Mouse (Mus musculus) c-Kit-positive CD71-negative TER-119-negative erythroid progenitor cells, embryonic 14.5 days (primary cell): ENCODE measurements at regions not wholly inside any gene's neighbourhood (a gene's known extent, or its start where the extent isn't known, plus 50 kb on each side); places are given as distances from the start of the nearest gene placed in this dataset.

ENCODE experiments used
- DNase-seq: peaks from one replicate; pipeline ENCODE4 v3.0.0-alpha.2; 2013; ENCODE audit warnings: low read depth

DNA sequence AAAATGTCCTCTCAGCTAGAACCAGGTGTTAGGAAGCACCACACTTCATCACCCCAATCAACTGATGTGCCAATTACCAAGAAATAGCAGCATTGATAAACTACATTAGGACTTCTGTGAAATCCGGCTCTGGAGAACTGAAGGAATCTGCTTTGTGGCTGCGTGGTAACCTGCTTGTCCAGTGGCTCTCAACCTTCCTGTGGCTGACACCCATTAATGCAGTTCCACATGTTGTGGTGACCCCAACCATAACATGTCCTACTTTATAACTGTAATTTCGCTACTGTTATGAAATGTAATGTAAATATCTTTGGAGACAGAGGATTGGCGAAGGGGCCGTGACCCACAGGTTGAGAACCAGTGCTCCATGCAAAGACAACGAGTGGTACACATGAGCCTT, 136.7 kb downstream of the Gm11011 start:
- no peak for DNase-seq

GRCm38 (mm10) chr2:169447495-169448280, 139.9 kb downstream of the Gm11011 start:
- DNase-seq, result no peak

DNA sequence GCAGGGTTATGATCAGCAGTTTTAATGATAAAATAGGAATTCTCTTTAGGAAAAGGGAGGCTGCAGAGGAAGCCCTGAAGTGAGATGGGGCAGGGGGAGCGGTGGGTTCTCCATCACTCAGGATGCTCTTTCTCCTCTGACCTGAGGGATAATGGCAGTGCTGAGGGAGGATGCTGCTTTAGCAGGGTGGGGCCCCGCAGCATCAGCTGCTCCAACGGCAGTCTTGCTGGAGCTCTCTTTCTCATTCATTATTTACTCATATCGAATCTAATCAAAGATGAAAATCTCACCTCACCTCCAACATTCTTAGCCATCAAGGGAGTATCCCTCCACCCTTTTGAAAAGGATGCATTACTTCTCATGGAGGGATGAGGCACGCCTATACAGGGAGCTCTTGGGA, 141.7 kb downstream of the Gm11011 start:
- no peak for DNase-seq

DNA sequence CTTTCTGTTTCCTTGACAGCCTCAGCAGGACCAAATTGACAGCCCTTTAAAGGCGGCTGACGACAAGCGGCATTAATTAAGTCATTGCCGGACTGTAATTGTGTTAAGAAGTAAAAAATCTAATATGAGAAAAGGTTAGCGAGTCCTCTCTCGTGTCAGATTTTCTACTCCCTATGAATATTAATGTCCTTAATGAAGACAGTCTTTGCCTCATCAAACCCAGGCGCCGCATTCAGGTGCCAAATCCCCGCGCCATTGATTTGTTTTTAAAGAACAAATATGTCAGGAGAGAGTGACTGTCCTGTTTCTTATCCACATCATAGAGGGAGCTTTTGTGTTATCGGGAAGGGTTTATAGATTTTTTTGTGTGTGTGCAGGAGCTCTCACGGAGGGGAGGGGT, 142.2 kb downstream of the Gm11011 start:
- DNase-seq, result no peak

DNA sequence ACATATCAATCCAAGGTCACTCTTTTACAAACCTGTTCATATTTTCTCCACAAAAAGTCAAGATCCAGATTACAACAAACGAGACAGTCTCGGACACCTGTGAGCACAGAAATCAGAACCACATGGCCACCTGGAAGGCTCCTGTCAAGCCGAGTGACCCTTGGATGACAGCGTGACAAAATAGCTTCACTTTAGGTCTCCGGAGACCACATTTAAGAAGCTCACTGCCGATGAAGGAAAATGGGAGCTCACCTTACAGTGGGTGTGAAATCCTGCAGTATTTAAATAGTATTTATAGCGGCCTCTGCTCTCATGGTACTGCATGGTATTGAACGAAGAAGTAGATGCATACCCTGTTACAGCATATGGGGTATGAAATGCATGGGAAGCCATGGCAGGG, 144.3 kb downstream of the Gm11011 start:
- no peak for DNase-seq

- DNase-seq, result no peak
Observed at GRCm38 (mm10) chr2:169431516-169431915, 156.0 kb downstream of the Gm11011 start.

DNA sequence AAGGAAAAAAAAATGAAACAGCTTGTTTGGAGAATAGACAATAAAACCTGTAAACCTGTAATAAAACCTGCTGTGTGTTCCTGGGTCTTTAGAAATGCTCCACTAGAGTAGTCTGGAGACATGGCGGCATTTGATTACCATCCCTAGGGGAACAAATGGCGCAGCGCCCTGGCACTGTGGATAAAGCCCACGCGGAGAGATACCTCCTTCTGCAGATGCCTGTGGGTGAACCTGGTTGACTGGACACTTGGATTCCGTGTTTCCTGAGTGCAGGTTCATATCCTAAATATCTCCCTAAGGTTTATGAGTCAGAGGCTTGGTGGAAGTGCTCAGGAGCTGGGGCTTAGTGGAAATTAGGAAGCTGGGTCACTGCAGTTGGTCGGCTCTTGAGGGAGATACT, 158.1 kb downstream of the Gm11011 start:
- DNase-seq, result no peak

DNA sequence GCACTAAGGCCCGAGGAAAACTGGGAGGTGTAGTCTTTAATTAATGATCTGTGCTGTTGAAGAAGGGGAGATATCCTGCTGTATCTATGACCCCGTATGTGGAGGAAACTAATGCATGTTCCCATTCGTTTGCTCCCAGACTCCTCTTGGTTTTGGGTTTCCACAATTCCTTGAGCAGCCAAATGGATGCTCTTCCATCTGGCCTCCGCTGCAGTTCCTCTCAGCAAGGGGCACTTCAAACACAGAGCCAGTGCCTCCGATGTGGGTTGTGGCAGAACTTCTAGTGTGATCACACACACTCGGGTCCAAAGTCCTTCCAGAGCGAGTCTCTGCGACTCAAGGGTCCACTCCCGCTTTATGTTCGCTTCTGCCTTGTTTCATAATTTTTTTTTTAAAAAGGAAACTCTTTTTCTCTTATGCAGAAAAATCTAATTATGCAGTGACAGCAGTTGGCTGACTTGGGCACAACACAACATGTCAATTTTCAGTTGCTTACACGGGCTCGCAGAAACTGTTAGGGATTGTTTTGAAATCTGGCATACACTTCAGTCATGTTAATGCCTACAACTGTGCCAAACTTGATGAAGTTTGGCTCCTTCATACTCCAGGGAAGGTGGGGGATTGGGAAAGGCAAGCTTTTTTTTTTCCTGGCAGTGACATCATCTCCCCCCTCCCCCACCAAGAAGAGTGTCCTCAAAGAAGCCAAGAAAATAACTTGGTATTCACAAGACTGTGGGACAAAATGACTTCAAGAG, 163.2 kb downstream of the Gm11011 start:
- no peak for DNase-seq

DNA sequence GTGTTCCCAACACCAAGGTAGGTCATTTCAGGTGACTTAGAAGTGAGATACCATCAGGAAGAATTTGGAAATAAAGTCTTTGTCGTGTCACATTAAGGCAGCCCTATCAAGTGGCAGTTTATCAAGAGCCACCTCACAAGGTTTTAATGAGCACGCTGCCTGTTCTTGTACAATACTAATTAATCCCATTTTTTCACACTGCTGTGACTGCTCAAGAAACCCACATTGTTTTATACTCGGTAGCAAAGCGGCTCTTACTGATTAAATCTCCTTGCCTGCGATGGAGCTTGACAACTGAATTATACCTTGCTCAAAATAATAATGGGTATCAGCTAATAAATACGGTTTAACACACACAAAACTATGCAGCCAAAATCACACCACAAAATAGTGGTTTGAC, 175.2 kb downstream of the Gm11011 start:
- DNase-seq, result no peak

- no peak for DNase-seq
Observed at GRCm38 (mm10) chr2:169410080-169410479, 177.5 kb downstream of the Gm11011 start.

DNA sequence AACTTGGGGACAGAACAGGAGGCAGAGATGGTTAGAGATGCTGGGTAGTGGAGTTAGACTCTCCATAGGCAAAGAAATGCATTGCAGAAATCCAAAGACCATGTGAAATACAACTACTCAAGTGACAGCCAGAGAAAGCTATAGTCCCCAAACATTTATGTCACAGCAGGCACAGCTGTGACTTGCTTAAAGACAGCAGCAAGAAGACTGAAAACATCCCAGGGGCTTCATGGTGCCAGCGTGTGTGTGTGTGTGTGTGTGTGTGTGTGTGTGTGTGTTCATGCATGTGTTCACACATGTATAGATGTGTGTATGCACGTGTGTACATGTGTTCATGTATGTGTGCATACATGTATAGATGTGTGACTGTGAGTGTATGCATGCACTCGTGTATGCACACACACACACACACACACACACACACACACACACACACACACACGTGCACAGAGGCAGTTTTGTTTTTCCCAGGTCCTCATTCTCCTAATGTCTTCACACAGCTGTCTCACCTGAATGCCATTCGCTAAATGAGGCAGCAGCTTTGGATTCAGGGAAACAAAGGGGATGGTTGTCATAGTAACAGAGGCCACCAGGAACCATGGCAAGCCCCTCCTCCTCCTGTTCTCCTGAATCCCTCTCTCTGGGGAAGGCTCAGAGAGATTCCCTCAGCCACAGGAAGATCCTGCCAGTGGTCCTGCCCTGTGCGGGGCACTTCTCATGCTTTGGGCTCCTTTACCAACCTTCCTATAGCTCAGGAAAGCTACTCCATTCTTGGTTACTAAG, 182.4 kb downstream of the Gm11011 start:
- DNase-seq, result no peak

GRCm38 (mm10) chr2:169397758-169398157, 189.8 kb downstream of the Gm11011 start:
- DNase-seq, result no peak

DNA sequence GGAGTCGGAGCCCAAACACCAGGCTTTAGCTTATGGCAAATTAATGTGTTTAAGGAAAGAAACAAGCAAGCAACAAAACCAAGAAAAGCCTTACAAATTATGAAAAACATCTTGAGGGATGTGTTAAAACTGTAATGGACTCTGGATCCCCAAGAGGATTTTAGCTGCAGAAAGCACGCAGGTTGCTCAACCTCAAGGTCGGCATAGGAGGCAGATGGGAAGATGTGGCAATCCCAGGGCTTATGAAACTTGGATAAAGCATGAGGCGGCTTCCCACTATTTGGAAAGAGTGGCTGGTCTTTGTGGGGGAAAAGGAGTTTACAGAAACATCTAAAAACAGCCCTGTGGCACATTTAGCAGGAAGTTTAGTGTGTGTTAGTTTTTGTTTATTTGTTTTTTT, 190.5 kb downstream of the Gm11011 start:
- no peak for DNase-seq

DNA sequence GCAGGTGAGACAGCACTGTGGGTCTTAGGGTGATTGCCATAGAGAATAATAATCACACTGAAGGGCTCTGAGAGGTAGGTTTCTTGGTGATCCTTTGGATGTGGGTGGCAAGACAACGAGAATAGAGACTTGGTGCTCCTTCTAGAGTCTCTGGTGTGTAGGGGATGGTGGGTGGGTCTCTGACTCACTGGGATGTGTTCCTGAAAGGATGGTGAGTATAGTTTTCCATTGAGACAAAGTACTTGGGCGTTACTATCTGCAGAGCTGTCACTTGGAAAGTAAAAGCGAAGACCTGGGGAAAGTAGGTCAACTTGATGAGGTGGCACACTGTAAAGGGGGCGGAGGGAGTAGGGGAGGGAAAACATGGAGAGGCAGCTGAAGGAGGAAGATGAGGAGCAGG, 191.3 kb downstream of the Gm11011 start:
- no peak for DNase-seq

- no peak for DNase-seq
Observed at GRCm38 (mm10) chr2:169389611-169390010, 197.9 kb downstream of the Gm11011 start.

GRCm38 (mm10) chr2:169388569-169388968, 199.0 kb downstream of the Gm11011 start:
- DNase-seq, result no peak

- no peak for DNase-seq
Observed at GRCm38 (mm10) chr2:169387765-169388518, 199.6 kb downstream of the Gm11011 start.

DNA sequence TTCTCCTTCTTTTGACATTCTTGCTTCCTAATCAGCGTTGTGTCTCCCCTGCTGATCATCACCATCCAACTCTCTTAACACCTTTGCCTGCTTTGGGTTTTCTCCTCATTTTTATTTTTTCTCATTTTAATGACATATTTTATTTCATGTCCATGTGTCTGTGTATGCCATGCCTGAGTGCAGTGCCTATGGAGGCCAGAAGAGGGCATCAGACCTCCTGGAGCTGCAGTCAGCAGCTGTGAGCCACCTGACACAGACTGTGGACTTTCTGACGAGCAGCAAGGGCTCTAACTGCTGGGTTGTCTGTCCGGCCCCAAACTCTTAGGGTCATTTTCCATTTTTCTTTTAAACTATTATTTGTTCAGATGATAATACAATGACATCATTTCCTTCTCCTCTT, 203.8 kb downstream of the Gm11011 start:
- no peak for DNase-seq

GRCm38 (mm10) chr2:169373069-169373468, 214.5 kb downstream of the Gm11011 start:
- DNase-seq, result no peak

GRCm38 (mm10) chr2:169365046-169365445, 222.5 kb downstream of the Gm11011 start:
- no peak for DNase-seq

DNA sequence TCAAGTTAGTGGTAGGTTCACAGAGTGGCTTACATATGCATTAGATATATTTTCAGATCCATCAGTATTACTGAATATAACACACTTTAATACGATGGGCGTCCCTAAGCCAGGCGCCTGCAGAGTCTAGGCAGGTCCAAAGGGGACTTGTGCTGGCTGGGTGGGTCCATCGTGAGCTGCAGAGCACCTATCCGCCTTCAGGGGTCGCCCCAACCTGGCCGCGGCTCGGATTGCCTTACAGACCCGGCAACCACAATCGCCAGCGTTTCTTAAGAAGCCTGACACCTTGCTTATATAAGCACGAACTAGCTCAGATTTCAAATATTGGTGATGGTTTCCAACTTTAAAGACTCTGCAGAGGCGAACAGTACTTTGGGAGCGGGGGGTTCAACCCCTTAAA, 227.3 kb downstream of the Gm11011 start:
- no peak for DNase-seq

- no peak for DNase-seq
Observed at GRCm38 (mm10) chr2:169357400-169357799, 230.1 kb downstream of the Gm11011 start.
